Mouse (Mus musculus): Measurements from ENCODE around the gene Zfp618.

Zfp618 gene

DNA sequence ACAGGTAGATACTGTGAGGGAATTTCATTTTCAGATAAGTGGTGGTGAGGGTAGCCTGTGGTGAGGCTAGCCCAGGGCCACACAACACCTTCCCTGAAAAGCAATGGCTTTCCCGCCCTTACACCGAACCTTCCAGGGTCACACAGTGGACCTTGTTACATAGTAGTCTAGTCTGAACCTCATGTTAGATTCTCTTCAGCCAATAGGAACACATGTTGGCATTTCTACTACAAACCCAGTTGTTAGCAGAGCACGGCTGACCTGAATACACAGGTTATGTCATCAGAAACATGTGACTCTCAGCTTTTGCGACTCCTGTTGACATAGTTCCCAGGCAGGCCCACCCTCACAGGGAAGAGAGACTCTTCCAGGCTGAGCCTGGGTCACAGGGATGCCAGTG, 33.9 kb downstream of the Zfp618 start:
- no peak for ATAC-seq (ENCODE audit: low TSS enrichment)

DNA sequence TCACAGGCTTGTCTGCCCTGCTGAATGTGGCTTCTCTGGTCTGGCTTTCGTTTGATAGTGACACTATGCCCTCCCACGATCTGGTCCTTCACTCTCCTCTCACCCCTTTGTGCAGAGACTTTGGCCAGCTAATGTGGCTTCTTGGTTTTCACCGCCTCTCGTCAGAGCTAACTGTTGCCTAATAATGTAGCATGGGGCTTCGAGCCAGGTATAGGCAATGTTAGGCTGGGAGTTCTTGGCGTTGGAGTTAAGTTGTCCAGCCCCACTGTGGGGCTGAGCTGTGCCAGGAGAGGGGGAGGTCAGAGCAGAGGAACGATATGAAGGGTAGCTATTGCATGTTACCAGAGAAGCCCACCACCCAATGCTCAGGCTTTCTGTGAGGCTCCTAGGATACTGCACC, 34.5 kb downstream of the Zfp618 start:
- no peak for ATAC-seq (ENCODE audit: low TSS enrichment)

DNA sequence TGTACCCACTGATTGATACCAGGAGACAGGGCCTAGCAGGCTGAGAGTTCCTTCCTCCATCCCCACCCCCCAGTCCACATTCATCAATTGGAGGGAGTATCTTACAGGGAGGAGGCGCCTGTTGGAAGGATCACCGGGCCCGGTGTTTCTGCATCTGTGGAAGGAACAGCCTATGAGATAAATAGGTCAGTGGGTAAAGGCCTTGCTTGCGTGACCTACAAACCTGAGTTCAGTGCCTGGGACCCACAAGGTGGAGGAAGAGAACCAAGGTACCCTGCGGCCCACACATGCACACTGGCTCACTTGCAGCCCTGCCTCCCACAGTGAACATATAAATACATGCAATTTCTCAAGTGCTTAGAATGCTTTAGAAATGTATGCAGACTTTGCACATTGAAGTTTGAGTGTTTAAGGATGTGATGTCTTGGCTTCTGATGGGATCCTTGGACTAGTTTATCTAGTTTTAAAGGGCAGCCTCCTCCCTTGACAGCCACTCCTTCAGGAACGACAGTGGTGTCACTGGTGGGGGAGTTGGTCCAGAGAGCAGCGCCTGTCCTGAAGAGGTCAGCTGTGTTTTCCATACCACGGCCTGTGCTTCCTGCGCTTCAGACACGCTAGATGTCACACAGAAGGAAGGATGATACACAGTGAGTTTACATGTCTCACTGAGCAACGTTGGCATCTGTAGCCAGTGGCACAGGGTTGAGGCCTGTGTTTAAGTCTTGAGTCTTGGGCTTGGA, 35.1 kb downstream of the Zfp618 start:
- ATAC-seq (ENCODE audit: low TSS enrichment): no peak

DNA sequence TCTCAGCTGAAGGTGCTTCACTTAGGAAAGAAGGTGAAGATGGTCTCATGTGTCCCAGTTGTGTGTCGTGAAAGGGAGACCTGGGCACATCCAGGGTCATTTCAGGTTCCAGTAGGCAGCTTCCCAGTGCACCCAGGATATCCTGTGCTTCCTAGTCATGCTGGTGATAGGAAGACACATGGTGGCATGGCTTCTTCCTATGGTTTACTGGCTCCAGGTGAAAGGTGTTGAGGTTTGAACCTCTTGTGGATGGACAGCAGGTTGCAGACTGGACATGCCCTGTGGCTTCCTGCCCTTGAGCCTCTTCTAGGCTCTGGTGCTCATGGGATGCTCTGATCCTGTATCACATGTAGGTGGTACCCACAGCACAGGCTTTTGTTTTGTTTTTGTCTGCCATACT, 37.0 kb downstream of the Zfp618 start:
- ATAC-seq (ENCODE audit: low TSS enrichment): no peak

DNA sequence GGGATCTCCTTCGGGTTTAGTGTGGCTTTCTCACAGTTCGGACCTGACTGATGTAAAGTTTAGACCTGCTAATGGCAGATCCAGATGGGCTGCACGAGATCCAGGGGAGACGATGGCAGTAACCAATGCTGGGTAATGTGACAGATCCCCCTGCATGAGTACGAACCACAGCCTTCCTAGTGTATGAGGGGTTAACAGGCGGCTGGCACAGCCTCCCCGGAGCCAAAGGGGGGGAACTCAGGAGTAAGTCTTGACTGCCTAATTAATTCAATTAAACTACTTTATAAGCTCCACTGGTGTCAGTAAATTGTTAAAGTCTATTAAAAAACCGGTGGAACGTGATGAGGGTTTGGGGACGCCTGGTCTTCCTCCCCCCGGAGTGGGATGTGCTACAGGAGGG, 39.1 kb downstream of the Zfp618 start:
- no peak for ATAC-seq (ENCODE audit: low TSS enrichment)

DNA sequence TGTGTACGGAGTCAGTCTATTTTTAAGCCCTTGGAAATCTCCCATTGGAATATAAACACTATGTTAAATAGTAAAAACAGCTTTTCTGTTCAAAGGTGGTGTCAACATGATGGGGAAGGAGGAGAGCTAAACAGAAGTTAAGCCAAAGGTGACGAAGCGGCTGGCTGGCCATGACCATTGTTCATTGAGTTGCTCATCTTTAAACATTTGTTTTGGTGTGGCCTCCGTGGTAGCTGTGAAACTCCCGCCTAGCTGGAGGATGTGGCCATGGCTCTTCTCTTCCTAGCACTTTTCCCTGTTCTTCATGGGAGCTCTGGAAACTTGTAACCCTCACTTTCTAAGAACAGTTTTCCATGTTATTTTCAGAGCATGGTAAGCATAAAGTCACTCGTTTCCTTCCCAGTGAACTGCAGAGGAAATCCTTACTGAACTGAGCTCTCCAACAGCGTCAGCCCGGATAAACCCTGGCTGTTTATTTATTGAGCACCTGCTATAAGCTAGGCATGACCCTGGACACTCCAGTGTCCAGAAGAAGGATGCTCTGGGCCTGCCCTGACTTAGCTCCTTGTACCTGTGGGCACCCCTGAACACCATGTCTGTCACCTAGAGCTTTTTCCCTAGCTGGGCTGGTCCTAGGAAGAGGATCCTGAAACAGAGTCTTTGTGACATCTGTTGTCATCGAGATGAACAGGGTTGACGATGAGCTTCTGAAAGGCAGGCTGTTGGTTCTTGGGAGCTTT, 40.2 kb downstream of the Zfp618 start:
- ATAC-seq (ENCODE audit: low TSS enrichment): peak; percentile 18

DNA sequence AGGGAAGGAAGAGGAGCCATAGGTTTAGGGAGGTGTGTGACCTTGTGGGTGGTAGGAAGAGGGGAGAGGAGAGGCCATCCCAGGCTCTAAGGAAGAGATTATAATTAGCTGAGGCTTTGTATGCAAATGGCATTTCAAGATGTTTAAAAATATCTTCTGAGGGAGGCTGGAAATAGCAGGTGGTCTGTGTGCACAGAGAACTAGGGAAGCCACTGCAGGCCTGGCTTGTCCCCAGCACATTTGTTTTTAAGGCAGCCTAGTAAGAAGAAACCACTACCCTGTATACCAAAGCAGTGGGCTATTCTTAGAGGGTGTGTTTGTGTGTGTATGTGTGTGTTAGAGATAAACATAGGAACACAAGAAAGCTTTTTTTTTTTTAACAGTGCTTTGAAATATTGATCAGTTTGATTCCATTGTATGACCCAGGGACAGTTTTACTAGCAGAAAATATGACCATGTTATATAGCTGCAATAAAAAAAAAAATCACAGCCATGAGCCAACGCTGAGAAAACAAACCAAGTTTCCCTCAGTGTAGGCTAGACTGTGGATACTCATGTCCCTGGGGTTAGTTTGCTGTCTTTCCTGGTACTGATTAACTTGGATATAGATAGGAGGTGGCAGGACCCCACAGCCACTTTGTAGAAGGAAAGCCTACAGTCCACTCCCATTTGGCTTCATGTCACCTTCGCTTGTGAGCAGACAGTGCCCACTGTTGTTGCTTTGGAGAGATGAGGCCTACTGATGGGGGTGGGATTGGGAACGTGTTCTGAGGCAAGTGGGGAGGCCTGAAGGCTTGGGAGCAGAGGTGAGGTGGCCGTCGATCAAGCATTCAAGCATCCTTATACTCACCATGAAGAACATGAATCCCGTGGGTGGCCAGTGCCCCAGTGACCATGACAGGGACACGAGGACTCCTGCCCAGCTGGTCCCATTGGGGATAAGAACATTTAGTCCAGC, 41.1 kb downstream of the Zfp618 start:
- ATAC-seq (ENCODE audit: low TSS enrichment): peak; percentile 41

DNA sequence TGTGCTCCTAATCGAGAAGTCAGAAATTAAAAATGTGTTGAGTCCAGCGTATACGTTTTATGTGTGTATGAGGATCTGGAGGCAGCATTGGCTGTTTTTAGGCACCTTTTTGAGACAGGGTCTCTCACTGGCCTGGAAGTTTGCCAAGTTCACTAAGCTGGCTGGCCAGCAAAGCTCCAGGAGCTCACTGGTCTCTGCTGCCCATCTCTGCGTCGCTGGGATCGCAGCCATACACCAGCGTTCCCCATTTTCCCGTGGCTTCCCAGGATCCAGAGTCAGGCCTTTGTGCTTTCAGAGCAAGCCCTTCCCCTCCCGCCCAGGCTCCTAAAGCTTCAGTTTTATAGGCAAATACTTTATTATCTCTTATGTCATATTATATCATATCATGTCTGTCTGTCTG, 42.8 kb downstream of the Zfp618 start:
- no peak for ATAC-seq (ENCODE audit: low TSS enrichment)

DNA sequence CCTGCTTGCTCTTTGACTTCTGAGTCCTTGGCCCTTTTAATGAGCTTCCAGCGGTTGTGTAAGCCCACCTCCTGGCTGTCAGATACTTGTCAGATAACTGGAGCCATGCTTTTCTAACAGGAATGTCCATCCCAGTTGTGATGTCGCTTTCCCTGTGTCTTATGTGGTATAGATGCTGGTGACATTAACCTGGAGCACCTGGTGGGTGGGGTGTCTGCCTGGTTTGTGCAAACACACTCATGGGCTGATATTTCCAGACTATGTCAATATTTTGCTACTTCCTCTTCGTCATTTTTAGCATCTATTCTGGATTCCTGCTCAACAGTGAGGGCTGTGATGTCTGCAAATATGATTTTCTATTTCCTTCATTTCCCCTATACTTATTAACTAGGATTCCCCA, 43.4 kb downstream of the Zfp618 start:
- ATAC-seq (ENCODE audit: low TSS enrichment): no peak

DNA sequence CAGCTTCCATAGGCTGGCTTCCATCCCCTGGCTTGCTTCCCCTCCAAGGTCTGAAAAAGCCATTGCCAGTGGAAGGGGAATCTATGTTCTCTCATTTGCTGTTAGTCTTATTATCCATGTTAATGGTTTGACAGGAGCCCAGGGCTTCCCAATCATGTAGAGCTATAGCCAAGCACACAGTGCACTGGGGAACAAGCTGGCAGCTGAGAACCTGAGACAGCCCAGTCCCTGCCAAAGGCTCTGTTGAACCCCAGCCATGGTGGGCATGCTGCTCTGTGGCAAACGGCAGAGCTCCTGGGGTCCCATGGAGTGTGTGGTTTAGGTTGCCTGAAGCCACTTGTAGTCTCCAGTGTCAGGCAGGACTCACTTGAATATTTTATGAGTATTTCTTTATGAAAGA, 44.4 kb downstream of the Zfp618 start:
- no peak for ATAC-seq (ENCODE audit: low TSS enrichment)

DNA sequence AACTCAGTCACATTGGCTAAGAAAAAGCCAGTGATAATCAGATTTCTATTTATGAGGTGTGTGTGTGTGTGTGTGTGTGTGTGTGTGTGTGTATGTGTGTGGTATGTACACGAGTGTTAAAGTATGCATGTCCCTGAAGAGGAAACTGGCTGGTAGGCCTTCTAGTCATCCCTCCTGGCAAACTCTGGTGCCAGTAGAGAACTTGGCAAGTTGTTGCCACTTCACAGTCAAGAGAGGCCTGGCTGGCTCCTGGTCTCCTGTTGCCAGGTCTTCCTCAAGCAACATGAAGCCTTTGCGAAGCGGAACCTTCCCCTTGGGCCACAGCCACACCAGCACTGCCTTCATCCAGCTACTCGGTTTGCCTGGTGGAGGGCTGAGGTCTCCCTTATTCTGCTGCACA, 44.9 kb downstream of the Zfp618 start:
- ATAC-seq (ENCODE audit: low TSS enrichment): 0 out of 2 replicates have a peak, but pooled peaks have one; percentile 35

DNA sequence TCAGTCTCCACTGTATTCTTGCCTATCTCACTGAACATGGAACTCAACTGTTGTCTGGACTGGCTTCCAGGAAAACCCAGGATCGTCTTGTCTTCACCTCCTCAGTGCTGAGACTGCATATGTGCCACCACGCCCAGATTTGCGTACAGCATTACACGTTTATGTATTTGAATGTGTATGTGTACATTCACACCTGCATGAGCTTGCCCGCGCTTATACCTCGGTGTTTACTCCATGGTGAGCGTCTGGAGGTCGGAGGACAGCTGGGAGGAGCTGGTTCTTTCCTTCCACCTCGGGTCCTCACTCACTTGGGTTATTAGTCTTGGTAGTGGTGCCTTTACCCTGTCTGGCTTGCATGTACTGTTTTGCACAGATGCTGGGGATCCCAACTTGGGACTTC, 53.2 kb downstream of the Zfp618 start:
- ATAC-seq (ENCODE audit: low TSS enrichment): no peak

DNA sequence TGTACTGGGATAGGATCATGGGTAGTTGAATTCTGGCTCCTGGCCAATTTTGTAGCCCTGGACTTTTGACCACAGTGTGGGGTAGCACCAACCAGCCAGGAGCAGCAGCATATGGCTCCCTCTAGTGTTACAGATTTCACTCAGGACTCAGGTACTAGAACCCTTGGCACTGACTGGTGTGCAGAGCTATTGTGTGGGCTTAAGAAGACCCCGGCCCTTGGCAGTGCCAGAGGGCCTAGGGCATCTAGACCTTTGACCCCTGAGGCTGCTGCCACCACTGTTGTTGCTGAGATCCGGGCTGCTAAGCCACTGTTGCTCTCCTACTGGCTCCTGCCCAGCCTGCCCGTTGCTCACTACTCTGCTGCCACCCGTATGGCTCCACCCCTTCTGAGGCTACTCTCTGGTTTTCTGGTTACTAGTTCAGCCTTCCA, 54.1 kb downstream of the Zfp618 start:
- ATAC-seq (ENCODE audit: low TSS enrichment): no peak

DNA sequence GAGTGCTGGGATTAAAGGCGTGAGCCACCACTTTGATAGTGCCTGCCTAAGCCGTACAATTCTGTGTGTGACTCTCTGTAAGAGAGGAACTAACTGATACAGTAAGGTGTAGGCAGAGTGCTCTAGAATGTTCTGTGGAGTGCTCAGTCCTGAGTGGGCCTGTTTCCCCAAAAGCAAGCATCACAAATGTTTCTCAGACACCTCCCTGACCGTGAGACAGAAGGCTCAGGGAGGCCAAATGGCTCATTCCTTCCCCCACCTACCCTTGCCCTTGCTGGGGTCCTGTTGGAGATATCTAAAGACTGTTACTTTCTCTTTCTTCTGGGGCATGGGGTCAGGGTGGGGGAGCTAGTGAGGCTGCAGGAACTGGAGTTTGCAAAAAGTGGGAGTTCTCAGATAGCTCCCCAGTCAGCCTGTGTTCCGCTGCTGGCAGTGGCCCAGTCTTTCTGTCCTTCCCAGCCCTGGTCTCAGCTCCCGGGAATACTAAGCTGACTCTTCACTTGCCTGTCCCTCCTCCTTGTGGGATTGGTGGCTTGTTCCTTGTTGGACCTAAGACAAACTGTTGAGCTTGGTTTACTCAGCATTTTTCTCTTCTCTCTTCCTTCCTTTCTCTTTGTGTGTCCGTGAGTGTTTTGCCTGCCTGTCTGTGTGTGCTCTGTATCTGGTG, 55.8 kb downstream of the Zfp618 start:
- ATAC-seq (ENCODE audit: low TSS enrichment): no peak

DNA sequence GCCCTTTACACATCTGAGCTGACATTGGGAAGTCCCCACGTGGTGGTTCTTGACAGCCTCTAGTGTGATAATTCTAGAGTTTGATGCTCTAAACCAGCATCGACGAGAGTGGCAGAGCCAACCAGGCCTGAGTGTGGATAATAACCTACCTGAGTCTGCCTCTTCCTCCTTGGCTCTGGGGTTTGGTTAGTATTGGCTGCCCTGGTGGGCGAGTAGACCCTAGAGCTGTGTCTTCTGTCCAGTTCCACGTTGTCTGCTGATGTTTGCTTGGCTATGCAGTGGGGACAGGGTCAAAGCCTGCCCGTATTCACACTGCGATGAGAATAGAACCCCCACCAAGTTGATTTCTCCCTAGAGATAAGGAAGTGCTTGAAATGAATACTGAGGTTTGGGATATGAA, 58.1 kb downstream of the Zfp618 start:
- ATAC-seq (ENCODE audit: low TSS enrichment): no peak

DNA sequence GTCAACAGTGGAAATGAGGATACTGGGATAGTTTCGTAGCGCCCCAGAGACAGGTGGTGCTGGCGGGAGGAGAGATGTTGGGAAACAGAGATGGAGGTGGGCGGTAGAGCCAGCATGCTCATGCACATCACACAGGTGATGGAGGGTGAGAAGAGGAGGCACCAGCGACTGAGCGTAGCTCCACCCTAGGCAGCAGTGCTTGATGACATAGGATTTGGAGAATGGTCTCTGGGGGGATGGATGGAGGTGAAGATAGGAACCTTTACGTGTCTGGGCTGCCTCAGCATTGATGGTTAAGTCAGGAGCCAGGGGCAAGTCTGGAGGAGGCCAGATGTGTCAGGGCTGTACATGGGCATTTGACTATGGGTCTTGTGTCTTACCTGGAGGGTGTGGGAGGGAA, 58.7 kb downstream of the Zfp618 start:
- no peak for ATAC-seq (ENCODE audit: low TSS enrichment)

DNA sequence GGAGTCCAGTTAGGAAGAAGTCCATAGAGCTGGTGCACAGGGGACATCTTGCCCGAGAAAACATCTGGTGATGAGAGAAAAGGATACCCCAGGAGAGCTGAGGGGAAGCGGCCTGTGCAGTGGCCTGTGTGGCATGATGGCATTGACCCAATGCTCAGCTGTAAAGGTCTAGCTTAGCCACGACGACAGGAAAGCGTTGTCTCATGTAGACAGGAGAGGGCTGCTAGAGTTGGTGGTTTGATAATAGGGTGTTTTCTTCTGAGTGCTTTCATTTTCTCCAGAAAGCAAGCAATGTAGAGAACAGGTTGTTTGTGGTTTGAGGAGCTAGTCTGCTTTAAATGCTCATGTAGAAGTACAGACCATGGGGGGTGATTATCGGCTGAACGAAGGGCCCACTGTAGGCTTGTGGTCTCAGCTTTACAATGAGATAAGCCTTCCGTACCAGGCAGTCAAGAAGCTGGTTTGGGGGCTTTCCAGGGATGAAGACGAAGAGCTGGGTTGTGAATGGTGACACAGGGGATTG, 59.4 kb downstream of the Zfp618 start:
- no peak for ATAC-seq (ENCODE audit: low TSS enrichment)

DNA sequence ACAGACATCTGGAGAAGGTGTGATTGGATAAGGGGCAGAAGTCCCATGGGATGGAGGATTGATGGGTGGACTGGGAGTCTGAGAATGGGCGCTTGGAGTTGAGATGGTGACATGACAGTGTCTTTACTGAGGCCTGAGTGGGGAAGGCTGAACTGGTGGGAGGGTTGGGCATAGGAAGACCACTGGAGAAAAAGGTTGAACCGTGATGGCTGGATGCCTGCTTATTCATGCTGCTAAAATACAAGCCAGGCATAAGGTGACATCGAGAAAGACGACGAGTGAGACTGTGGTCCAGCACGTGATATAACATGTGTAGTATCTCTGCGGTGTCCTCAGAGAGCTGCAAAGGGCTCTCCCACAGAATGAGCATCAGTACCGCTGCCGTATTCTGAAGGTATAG, 59.9 kb downstream of the Zfp618 start:
- ATAC-seq (ENCODE audit: low TSS enrichment): no peak

DNA sequence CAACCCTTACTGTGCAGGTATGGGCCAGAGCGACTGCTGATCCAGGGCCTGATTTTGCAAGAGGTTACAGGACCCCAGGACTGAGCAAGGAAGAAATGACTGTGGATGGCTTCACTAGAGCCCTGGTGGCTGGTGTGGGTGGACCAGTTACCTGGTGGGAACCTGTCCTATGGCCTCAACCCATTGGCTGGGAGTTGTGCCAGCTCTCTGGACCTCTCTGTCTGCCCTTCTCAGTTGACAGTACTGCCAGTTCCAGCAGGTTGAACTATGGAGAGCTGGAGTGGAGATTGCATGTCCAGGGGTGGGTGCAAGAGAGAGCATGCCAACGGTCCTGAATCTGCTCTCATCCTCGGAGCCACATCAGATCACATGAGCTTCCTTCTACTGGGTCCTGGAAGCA, 60.9 kb downstream of the Zfp618 start:
- no peak for ATAC-seq (ENCODE audit: low TSS enrichment)

DNA sequence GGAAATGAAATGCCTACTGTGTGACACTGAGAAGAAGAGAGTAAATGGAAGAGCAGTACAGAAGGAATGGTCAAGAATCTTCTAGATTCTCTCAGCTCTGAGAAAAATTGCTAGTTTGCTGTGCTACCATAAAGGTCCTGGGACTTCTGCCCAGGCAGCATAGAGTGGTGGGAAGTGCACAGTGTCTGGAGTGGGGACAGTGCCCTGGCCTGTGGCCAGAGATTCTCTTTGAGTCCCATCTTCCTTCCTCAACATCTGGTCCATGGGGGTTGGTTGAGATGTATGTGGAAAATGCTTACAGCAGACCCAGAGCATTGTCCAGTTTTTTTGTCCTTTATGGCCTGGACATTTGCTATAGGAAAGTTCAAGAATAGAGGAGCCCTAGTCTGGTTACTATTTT, 62.1 kb downstream of the Zfp618 start:
- ATAC-seq (ENCODE audit: low TSS enrichment): no peak

DNA sequence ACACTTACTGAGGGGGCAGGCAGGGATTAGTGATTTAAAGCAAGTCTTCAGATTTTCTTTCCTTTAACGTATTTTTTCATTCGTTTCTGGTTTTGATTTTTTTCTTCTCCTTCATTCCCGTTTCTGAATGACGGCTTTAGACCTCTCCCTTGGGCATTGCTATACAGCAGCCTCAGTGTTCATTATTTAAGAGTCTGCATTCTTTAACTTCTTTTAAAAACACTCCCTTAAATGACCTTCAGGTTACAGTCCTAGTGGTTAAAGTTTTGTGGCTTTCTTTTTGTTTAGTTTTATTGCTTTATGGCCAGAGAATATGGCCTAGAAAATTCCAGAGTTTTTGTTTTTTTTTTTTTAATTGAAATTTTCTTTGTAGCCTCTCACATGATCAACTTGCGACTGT, 64.8 kb downstream of the Zfp618 start:
- no peak for ATAC-seq (ENCODE audit: low TSS enrichment)

DNA sequence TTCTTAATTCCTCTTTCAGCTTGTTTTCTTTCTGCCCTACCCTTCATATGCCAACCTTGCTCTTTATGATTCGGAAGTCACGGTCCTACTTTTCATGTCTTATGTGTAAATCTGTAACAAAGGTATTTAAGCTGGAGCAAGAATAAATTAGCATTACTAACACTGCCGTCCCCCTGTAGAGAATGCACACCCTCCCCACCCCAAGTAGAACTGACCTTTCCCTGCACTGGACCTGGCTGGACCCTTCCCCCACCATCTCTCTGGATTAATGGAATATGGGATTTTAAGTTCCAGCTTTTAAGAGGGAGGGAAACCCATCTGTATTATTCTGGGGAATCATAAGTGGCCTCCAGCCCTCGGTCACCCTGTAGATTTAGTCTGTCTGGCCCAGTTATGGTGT, 65.9 kb downstream of the Zfp618 start:
- ATAC-seq (ENCODE audit: low TSS enrichment): no peak

Measured in frontal cortex, adult (tissue).